Mouse (Mus musculus) neural tube, embryonic 13.5 days (tissue): ENCODE results near the gene Grin1. TPM values are rescaled to one million over a fixed set of nuclear protein-coding genes. Genes with fewer than 3 reads are reported as not detected.

Source experiments
- polyA plus RNA-seq: library from polyadenylated mRNA; unstranded; fragments of >200 nt; fragmentation: Nextera tagmentation; extraction: Ambion mirVana; gene quantifications from 2 replicates; pipeline ENCODE4 v1.2.1, GENCODE M21; 2015

Gene Grin1
- polyA plus RNA-seq, 1 experiment from 2014 or later: 30.2 TPM

Other genes with a start within 250 kb of the Grin1 start
- not detected in 2 replicates for gene Entpd8, start 238.9 kb downstream of the Grin1 start, polyA plus RNA-seq
- gene Noxa1, start 224.0 kb downstream of the Grin1 start, polyA plus RNA-seq: not detected in 2 replicates
- 25.5 and 27.9 TPM in 2 replicates for gene Nrarp, start 138.4 kb downstream of the Grin1 start, polyA plus RNA-seq
- 1.2 and 1.4 TPM in 2 replicates for gene Tor4a, start 122.3 kb downstream of the Grin1 start, polyA plus RNA-seq
- 95.1 and 99.9 TPM in 2 replicates for gene Nelfb, start 107.7 kb downstream of the Grin1 start, polyA plus RNA-seq
- 0.15 TPM in 1 of 2 replicates, not detected in the other for gene Stpg3, start 104.5 kb downstream of the Grin1 start, polyA plus RNA-seq
- 0.89 TPM in 1 of 2 replicates, not detected in the other for gene Fam166a, start 100.4 kb downstream of the Grin1 start, polyA plus RNA-seq
- 361 and 388 TPM in 2 replicates for gene Tubb4b, start 94.5 kb downstream of the Grin1 start, polyA plus RNA-seq
- gene Slc34a3, start 84.8 kb downstream of the Grin1 start, polyA plus RNA-seq: not detected in 2 replicates
- gene Rnf224, start 82.4 kb downstream of the Grin1 start, polyA plus RNA-seq: not detected in 2 replicates
- 83.0 and 91.6 TPM in 2 replicates for gene Rnf208, start 76.9 kb downstream of the Grin1 start, polyA plus RNA-seq
- gene Cysrt1, start 76.7 kb downstream of the Grin1 start, polyA plus RNA-seq: 0.22 TPM in 1 of 2 replicates, not detected in the other
- gene AL732309.1, start 72.3 kb downstream of the Grin1 start, polyA plus RNA-seq: 5.3 and 5.4 TPM in 2 replicates
- 18.8 and 21.5 TPM in 2 replicates for gene Tmem203, start 63.7 kb downstream of the Grin1 start, polyA plus RNA-seq
- gene Tprn, start 56.6 kb downstream of the Grin1 start, polyA plus RNA-seq: 13.3 and 14.6 TPM in 2 replicates
- 187 and 206 TPM in 2 replicates for gene Ssna1, start 46.7 kb downstream of the Grin1 start, polyA plus RNA-seq
- 128 and 131 TPM in 2 replicates for gene Anapc2, start 46.7 kb downstream of the Grin1 start, polyA plus RNA-seq
- gene Tmem210, start 31.0 kb downstream of the Grin1 start, polyA plus RNA-seq: not detected in 2 replicates
- gene Lrrc26, start 29.3 kb downstream of the Grin1 start, polyA plus RNA-seq: not detected in 2 replicates
- gene Man1b1, start 13.2 kb upstream of the Grin1 start, polyA plus RNA-seq: 55.4 and 73.6 TPM in 2 replicates
- gene Dpp7, start 37.2 kb upstream of the Grin1 start, polyA plus RNA-seq: 26.4 and 27.5 TPM in 2 replicates
- 6.0 and 8.5 TPM in 2 replicates for gene Uap1l1, start 46.5 kb upstream of the Grin1 start, polyA plus RNA-seq
- gene Sapcd2, start 53.1 kb upstream of the Grin1 start, polyA plus RNA-seq: 9.9 and 11.3 TPM in 2 replicates
- gene Entpd2, start 76.7 kb upstream of the Grin1 start, polyA plus RNA-seq: 11.0 and 14.8 TPM in 2 replicates
- 359 and 403 TPM in 2 replicates for gene Npdc1, start 80.2 kb upstream of the Grin1 start, polyA plus RNA-seq
- 0.18 TPM in 1 of 2 replicates, not detected in the other for gene Fut7, start 104.1 kb upstream of the Grin1 start, polyA plus RNA-seq
- gene Abca2, start 109.5 kb upstream of the Grin1 start, polyA plus RNA-seq: 9.8 and 10.2 TPM in 2 replicates
- gene Clic3, start 137.7 kb upstream of the Grin1 start, polyA plus RNA-seq: 2.8 and 3.2 TPM in 2 replicates
- 85.1 and 97.1 TPM in 2 replicates for gene Paxx, start 141.9 kb upstream of the Grin1 start, polyA plus RNA-seq
- gene Ptgds, start 150.9 kb upstream of the Grin1 start, polyA plus RNA-seq: 19.7 and 19.9 TPM in 2 replicates
- gene Lcn12, start 174.7 kb upstream of the Grin1 start, polyA plus RNA-seq: not detected in 2 replicates
- gene Fbxw5, start 181.6 kb upstream of the Grin1 start, polyA plus RNA-seq: 124 and 129 TPM in 2 replicates
- gene C8g, start 182.5 kb upstream of the Grin1 start, polyA plus RNA-seq: 5.7 and 8.0 TPM in 2 replicates
- gene Traf2, start 227.8 kb upstream of the Grin1 start, polyA plus RNA-seq: 19.2 and 20.8 TPM in 2 replicates
- 426 and 453 TPM in 2 replicates for gene Edf1, start 238.7 kb upstream of the Grin1 start, polyA plus RNA-seq